Mouse (Mus musculus) kidney, embryonic 16.5 days (tissue): ENCODE data around the gene A030003K21Rik. TPM values are rescaled to one million over a fixed set of nuclear protein-coding genes. Genes with fewer than 3 reads are reported as not detected.
"Not testable (repeated sequence)": the region's sequence is repeated elsewhere in the genome, so short reads cannot be mapped to it uniquely, and the experiment has no call there.

ENCODE experiments used
- ATAC-seq: fragments of 200-750 bp; cut with Nextera tagmentation; 2 replicates; pipeline ENCODE4 v1.8.0; 2017; ENCODE audit warnings: moderate TSS enrichment; ENCODE audit not compliant: low FRiP score, low TSS enrichment
- H3K27ac ChIP-seq: fragments of 300-500 bp; sonication (generic); 2 replicates; pipeline ENCODE4 v1.5.1; 2014; ENCODE audit warnings: low read length
- H3K27me3 ChIP-seq: fragments of 300-500 bp; sonication (generic); 2 replicates; pipeline ENCODE4 v1.6.1; 2014; ENCODE audit warnings: low read length, control low read depth, mixed read lengths; ENCODE audit not compliant: insufficient read depth
- H3K36me3 ChIP-seq: fragments of 300-500 bp; sonication (generic); 2 replicates; pipeline ENCODE4 v1.6.1; 2014; ENCODE audit warnings: low read length, control low read depth, mixed read lengths; ENCODE audit not compliant: insufficient read depth
- H3K4me1 ChIP-seq: fragments of 300-500 bp; sonication (generic); 2 replicates; pipeline ENCODE4 v1.6.1; 2014; ENCODE audit warnings: low read length, control low read depth, mixed read lengths; ENCODE audit not compliant: insufficient read depth
- H3K4me2 ChIP-seq: fragments of 300-500 bp; sonication (generic); replicated peaks from 2 replicates; pipeline ENCODE4 v1.6.1; 2014; ENCODE audit warnings: low read depth, low read length
- H3K4me3 ChIP-seq: fragments of 300-500 bp; sonication (generic); 2 replicates; pipeline ENCODE4 v1.5.1; 2014; ENCODE audit warnings: mild to moderate bottlenecking, low read length
- H3K9ac ChIP-seq: fragments of 300-500 bp; sonication (generic); replicated peaks from 2 replicates; pipeline ENCODE4 v1.6.1; 2014; ENCODE audit warnings: low read length
- H3K9me3 ChIP-seq: fragments of 300-500 bp; sonication (generic); 2 replicates; pipeline ENCODE4 v1.6.1; 2016; ENCODE audit warnings: low read length, control low read depth
- WGBS: fragments of 180-500 bp; shearing (Covaris S2); extraction: QIAGEN DNeasy Blood & Tissue Kit; methylation state at CpG from one replicate; pipeline ENCODE4 v1.1.7; 2014; 5-methylcytosine and 5-hydroxymethylcytosine counted together
- polyA plus RNA-seq: library from polyadenylated mRNA; unstranded; fragments of >200 nt; fragmentation: Nextera tagmentation; extraction: Ambion mirVana; gene quantifications from 2 replicates; pipeline ENCODE4 v1.2.1, GENCODE M21; 2015

The A030003K21Rik gene
- polyA plus RNA-seq, 1 experiment from 2014 or later: not detected

DNA sequence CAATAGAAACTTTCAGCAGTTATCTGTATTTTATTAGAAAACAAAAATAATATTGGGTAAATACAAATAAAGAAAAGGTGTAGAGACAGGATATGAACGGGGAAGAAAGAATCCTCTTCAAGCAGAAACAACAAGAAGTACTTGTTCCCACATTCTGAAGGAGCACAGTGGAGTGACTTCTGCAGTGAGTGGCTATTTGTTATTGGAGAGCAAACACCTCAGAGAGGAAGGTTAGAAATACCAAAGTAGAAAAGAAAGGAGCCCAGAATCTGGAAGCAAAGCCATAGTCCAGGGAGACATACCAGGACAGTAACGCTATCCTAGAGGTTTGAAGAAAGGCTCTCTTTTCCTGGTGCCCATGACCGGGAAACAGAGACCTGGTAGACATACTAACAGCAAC is 12.6 kb downstream of the A030003K21Rik start:
- not testable (repeated sequence) for H3K4me2 ChIP-seq, H3K4me3 ChIP-seq, ATAC-seq, H3K27ac ChIP-seq, H3K4me1 ChIP-seq, H3K9ac ChIP-seq, H3K27me3 ChIP-seq, H3K9me3 ChIP-seq, H3K36me3 ChIP-seq
- WGBS: 77% methylated on average over 2 of the region's 3 CpGs

DNA sequence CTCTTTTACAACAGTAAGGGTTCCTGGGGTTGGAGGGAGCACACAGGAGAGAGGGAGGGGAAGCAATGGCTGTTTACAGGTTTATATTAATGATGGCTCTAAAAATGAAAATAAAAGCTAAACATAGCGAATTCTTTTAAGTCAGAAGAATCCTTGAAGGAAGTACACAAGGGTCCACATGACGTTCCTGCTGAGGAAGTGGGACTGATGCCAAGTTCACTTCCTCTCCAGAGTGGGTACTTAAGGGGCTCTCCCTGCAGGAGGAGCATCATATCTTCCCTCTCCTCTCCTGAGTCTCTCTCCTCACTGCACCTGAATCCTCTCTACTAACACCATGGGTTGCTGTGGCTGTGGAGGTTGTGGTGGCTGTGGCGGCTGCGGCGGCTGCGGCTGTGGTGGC is 18.5 kb downstream of the A030003K21Rik start, which contains the start of gene A030014E15Rik:
A030014E15Rik (plus strand) TSS at position 268 of the 400 bp plus-strand sequence.
- no peak within 1 kb of the TSS for H3K4me3 ChIP-seq
- H3K27me3 ChIP-seq: no peaks in the 10 kb centered on the region
- H3K36me3 ChIP-seq: no peaks in the 10 kb centered on the region
- H3K4me1 ChIP-seq: no peaks in the 10 kb centered on the region
- 86% methylated on average over 6 of the region's 6 CpGs for WGBS
- H3K9me3 ChIP-seq: no peaks in the 10 kb centered on the region
- ATAC-seq: no peak
- no peak within 1 kb of the TSS for H3K4me2 ChIP-seq
- H3K9ac ChIP-seq: no peak within 1 kb of the TSS
- no peak within 1 kb of the TSS for H3K27ac ChIP-seq

DNA sequence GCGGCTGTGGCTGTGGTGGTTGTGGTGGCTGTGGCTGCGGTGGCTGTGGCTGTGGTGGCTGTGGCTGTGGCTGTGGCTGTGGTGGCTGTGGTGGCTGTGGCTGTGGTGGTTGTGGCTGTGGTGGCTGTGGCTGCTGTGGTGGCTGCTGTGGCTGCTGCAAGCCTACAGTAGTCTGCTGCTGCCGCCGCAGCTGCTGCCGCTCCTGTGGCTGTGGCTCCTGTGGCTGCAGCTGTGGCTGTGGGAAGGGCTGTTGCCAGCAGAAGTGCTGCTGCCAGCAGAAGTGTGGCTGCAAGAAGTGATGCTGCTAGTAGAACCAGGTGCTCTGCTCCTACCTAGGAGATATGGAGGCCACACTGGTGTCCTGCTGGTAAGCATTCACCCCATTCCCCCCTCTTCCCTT is 29.8 kb downstream of the A030003K21Rik start:
- WGBS: 94% methylated on average over 5 of the region's 5 CpGs
- not testable (repeated sequence) for H3K4me2 ChIP-seq, H3K36me3 ChIP-seq, H3K4me1 ChIP-seq, H3K9me3 ChIP-seq, H3K9ac ChIP-seq, H3K4me3 ChIP-seq, ATAC-seq, H3K27ac ChIP-seq, H3K27me3 ChIP-seq

DNA sequence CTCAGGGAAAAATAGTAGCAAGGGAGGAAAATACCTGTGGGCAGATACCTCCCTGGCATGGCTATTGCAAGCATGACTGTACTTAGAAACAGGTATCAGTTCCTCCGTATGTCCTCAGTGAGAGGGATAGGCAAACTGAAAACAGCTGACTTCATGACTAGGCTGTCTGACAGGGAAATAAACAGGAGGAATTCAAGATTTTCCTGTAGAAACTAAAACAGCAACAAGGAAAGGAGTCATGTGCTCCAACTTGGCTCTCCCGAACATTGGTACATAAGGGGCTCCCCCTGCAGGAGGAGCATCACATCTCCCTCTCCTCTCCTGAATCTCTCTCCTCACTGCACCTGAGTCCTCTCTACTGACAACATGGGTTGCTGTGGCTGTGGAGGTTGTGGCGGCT is 30.2 kb downstream of the A030003K21Rik start, which contains the start of gene A030005L19Rik:
A030005L19Rik (plus strand) TSS at position 301 of the 400 bp plus-strand sequence.
- WGBS: 84% methylated on average over 3 of the region's 3 CpGs
- Histone ChIP-seq H3K36me3 (no peaks in the 10 kb centered on the region), H3K4me1 (no peaks in the 10 kb centered on the region), H3K27me3 (no peaks in the 10 kb centered on the region), H3K9me3 (no peaks in the 10 kb centered on the region), H3K9ac (no peak within 1 kb of the TSS), H3K4me3 (no peak within 1 kb of the TSS), H3K4me2 (no peak within 1 kb of the TSS), H3K27ac (no peak within 1 kb of the TSS)
- ATAC-seq: no peak

DNA sequence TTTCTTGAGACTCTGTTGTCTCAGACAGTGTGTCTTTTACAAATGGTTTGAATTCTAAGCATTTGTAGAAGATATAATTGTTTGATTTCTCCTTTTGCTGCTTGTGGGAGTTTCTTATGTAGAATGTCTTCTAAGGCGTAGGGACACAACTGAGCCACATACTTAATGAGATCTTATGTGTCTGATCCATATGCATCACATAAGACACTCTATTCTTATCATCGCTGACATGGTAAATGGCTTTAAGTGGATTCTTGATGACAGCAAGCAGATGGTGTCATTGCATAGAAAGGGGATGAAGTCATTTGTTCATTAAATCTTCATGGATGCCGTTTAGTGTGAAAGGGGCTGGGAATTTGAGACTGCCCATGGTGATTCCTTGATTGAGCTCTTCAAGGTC is 37.3 kb downstream of the A030003K21Rik start:
- Histone ChIP-seq H3K27ac (no peak overlapping the region), H3K4me1 (no peaks in the 10 kb centered on the region), H3K9ac (no peak overlapping the region), H3K9me3 (no peaks in the 10 kb centered on the region), H3K36me3 (peaks cover 6% of the 10 kb centered on the region; the same call in 1 of the 2 replicates), H3K4me2 (no peak overlapping the region), H3K4me3 (no peak overlapping the region), H3K27me3 (no peaks in the 10 kb centered on the region)
- no peak for ATAC-seq
- 83% methylated on average over 3 of the region's 3 CpGs for WGBS

DNA sequence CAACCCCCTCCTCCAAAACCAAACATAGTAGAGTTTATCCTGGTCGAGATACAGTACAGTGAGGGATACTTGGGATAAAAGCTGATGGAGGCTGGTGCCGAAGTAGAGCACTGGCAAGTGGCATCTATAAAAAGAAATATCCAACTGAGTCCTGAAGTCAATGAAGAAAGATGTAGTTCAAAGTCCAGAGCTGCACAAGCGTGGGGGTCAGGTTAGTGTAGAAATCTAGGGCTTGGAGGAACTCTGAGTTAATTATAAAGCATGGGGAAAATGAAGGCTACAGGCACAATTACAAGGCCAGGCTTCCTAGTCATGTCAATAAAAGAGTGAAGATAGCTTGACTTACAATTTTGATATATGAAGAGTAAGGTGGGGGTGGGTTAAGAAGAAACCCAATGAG is 42.0 kb downstream of the A030003K21Rik start:
- Histone ChIP-seq H3K27me3 (no peaks in the 10 kb centered on the region), H3K9me3 (no peaks in the 10 kb centered on the region), H3K4me1 (no peaks in the 10 kb centered on the region), H3K4me2 (no peak overlapping the region), H3K27ac (no peak overlapping the region), H3K9ac (no peak overlapping the region), H3K36me3 (peaks cover 13% of the 10 kb centered on the region), H3K4me3 (no peak overlapping the region)
- no peak for ATAC-seq
- WGBS: 89% methylated on average over 3 of the region's 3 CpGs

DNA sequence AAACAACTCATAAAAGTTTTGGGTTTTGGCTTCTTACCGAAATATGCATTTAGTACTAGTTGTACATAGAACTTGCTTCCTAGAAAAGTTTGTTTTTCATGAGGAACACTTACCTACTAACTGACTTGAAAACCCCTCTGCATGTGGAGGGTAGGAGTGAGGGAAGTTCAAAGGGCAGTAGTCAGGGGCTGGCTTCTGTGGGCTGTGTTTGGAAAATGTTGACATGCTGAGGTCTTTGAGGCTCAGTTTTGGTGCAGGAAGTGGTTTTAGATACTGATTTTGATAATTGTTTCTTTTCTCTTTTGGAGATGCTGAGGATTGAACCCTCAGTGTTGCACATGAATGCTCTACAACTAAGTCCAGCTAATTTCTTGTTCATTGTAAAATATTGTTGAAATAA is 42.6 kb downstream of the A030003K21Rik start:
- 96% methylated on average over 1 of the region's 1 CpGs for WGBS
- no peak for ATAC-seq
- H3K9me3 ChIP-seq: no peaks in the 10 kb centered on the region
- H3K27me3 ChIP-seq: no peaks in the 10 kb centered on the region
- no peak overlapping the region for H3K9ac ChIP-seq
- peaks cover 13% of the 10 kb centered on the region for H3K36me3 ChIP-seq
- no peak overlapping the region for H3K4me2 ChIP-seq
- H3K4me3 ChIP-seq: no peak overlapping the region
- H3K4me1 ChIP-seq: no peaks in the 10 kb centered on the region
- no peak overlapping the region for H3K27ac ChIP-seq

DNA sequence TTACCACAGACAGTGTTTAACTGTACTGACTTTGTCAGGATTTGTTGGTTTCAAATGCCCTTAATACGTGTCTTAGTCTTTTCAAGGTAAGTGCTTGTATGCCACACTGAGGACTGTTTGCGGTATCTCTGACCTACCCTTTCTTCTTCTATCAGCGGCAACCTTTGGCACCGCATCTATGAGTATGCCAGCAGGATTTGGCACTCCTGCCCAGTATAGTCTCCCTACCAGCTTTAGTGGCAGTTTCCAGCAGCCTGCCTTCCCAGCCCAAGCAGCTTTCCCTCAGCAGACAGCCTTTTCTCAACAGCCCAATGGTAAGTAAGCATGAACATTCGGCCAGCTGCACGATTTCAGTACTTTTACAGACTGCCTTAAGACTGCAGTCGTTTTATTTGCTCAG is 49.9 kb downstream of the A030003K21Rik start:
- Histone ChIP-seq H3K27ac (no peak overlapping the region), H3K27me3 (no peaks in the 10 kb centered on the region), H3K9ac (no peak overlapping the region), H3K4me3 (no peak overlapping the region), H3K9me3 (no peaks in the 10 kb centered on the region), H3K4me2 (no peak overlapping the region), H3K4me1 (no peaks in the 10 kb centered on the region), H3K36me3 (peaks cover 20% of the 10 kb centered on the region)
- 93% methylated on average over 7 of the region's 7 CpGs for WGBS
- no peak for ATAC-seq

Other genes starting within 250 kb of the A030003K21Rik start
- 217 and 253 TPM in 2 replicates for gene Mff, start 218.5 kb downstream of the A030003K21Rik start, polyA plus RNA-seq
- gene Tm4sf20, start 174.9 kb downstream of the A030003K21Rik start, polyA plus RNA-seq: 1.1 and 1.7 TPM in 2 replicates
- not detected in 2 replicates for gene Gm47791, start 172.1 kb downstream of the A030003K21Rik start, polyA plus RNA-seq
- 28.0 and 28.2 TPM in 2 replicates for gene Agfg1, start 103.9 kb downstream of the A030003K21Rik start, polyA plus RNA-seq
- gene A030005L19Rik, start 30.1 kb downstream of the A030003K21Rik start, polyA plus RNA-seq: not detected in 2 replicates
- gene A030014E15Rik, start 18.5 kb downstream of the A030003K21Rik start, polyA plus RNA-seq: not detected in 2 replicates
- gene Gm6217, start 12.0 kb downstream of the A030003K21Rik start, polyA plus RNA-seq: not detected in 2 replicates
- gene Gm7544, start 12.6 kb upstream of the A030003K21Rik start, polyA plus RNA-seq: not detected in 2 replicates
- not detected in 2 replicates for gene Gm47955, start 16.9 kb upstream of the A030003K21Rik start, polyA plus RNA-seq
- not detected in 2 replicates for gene Gm47959, start 57.2 kb upstream of the A030003K21Rik start, polyA plus RNA-seq
- 1.5 and 2.4 TPM in 2 replicates for gene Slc19a3, start 95.1 kb upstream of the A030003K21Rik start, polyA plus RNA-seq
- not detected in 2 replicates for gene Krtap28-10, start 99.1 kb upstream of the A030003K21Rik start, polyA plus RNA-seq
- gene Gm47969, start 101.5 kb upstream of the A030003K21Rik start, polyA plus RNA-seq: not detected in 2 replicates
- gene A030005K14Rik, start 116.0 kb upstream of the A030003K21Rik start, polyA plus RNA-seq: not detected in 2 replicates
- not detected in 2 replicates for gene Krtap28-13, start 117.5 kb upstream of the A030003K21Rik start, polyA plus RNA-seq
- 0.63 and 0.92 TPM in 2 replicates for gene Ccl20, start 173.4 kb upstream of the A030003K21Rik start, polyA plus RNA-seq
- 0.18 and 0.44 TPM in 2 replicates for gene Daw1, start 216.4 kb upstream of the A030003K21Rik start, polyA plus RNA-seq